Mouse (Mus musculus) induced T-regulatory cell, adult 2 months (primary cell): ENCODE measurements around the gene Lck.
"Not testable (repeated sequence)": the region's sequence is repeated elsewhere in the genome, so short reads cannot be mapped to it uniquely, and the experiment has no call there.

Source experiments
- DNase-seq: peaks from one replicate; pipeline ENCODE4 v3.0.0-alpha.2; 2012; ENCODE audit warnings: low read depth

The Lck gene

DNA sequence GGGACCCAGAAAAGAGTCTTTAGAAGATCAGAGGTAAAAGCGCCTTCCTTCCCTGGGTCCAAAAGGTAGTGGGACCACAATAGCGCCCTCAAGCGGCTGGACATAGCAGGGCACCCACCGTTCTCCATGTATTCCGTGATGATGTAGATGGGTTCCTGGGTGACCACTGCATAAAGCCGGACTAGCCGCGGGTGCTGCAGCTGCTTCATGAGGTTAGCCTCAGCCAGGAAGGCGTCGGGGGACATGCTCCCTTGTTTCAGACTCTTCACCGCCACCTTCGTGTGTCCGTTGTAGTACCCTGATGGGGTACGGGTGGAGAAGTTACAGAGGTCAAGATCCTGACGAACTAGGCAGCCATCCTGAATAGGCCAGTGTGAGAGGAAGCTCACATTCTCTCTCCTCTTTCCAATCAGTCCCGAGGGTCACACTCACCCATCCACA is 18.0 kb downstream of the Lck start:
- peak; percentile 51 for DNase-seq

DNA sequence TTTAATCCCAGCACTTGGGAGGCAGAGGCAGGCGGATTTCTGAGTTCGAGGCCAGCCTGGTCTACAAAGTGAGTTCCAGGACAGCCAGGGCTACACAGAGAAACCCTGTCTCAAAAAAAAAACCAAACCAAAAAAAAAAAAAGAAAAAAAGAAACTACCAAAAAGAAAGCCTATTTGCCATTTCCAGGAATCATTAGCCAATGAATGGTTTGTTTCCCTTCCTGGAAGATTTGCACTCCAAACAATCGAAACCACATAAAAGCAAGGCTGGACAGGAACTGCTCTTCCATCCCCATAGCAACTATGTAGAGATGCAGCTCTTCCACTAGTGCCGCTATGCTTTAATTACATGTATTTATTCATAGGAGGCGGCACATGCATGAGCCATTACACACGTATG is 18.9 kb downstream of the Lck start:
- peak; percentile 22 for DNase-seq

DNA sequence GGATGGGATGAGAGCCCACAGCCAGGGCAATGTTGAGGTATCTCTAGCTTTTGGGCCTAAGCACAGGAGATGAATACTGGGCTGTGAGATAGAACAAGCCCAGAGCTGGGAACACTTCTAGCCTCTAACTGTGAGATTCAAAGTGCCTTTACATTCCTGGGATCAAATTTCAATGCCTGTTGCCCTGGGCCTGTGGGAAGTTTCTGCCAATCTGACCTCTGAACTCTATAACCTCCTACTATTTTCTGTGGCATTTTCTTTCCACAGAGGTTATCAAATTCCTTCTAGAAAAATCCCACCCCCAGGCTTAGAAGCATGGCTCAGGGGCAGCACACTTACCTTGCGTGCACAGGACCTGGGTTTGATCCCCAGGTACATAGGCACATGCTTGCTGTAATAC is 23.1 kb downstream of the Lck start:
- DNase-seq, result no peak

DNA sequence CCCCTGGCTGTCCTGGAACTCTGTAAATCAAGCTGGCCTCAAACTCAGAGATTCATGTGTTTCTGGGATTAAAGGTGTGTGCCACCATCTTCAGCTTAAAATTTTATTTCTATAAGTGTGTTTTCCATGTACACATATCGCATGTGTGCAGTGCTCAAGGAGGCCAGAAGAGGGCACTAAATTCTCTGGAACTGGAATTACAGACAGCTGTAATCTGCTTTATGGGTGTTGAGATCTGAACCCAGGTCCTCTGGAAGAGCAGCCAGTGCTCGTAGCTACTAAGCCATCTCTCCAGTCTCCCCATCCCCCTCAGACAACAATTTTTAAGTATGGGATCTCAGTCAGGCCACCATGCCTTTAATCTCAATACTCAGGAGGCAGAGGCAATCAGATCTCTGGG is 24.1 kb downstream of the Lck start:
- DNase-seq, result peak; percentile 81

DNA sequence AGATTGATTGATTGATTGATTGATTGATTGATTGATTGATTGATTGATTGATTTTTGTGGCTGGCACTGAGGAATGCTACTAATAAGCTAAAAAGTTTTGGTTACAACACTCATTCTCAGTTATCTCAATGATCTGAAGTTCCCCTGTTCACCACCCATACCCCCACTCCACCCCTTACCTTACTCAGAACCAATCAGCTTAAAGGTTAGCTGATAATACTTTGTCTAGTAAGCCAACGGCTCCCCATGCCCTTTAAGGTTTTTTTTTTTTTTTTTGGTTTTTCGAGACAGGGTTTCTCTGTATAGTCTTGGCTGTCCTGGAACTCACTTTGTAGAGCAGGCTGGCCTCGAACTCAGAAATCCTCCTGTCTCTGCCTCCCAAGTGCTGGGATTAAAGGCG is 25.8 kb downstream of the Lck start:
- not testable (repeated sequence) for DNase-seq

DNA sequence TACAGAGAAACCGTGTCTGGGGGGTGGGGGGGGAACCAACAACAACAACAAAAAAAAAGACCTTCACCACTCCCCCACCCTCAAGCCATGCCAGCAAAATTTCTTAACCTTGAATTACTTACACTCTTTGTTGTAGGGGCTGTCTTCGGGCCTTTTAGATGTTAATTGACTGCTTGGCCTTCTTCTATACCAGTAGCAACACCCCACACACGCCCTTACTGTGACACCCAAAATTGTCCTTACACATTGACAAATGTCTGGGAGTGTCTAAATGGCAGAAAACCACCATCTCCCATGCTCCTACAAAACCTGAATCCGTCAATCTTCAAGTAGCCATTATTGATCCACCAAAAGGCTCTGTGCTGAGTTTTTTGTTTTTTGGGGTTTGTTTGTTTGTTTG is 29.3 kb downstream of the Lck start:
- DNase-seq, result no peak

DNA sequence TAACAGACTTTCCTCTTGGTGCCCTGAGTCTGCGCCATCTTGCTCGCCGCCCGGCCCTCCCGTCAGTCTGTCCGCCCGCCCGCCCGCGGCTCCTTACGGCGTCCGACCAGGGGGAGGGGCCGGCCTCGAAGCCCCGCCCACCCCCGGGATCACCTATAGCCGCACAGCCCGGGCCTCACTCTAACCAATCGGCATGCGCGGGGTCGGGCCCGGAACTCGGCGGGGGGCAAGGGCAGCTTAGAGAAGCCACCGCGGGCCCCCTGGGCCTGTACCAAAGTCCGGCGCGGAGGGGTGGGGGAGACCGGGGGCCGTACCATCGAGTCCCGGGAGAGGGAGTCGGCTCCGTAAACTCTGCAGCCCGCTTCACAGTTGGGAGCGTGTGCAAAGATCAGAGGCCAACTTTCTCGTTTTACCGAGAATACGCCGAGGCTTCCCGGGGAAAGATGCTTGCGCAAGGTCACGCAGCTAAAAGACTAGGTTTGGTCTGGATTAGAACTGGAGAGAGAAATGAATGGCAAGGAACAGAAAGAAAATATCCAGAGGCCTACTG is 30.8 kb downstream of the Lck start, which contains the start of gene Hdac1:
TSS of gene Hdac1 (minus strand) at position 122 of the 550 bp plus-strand sequence.
- DNase-seq, result peak; percentile 97

DNA sequence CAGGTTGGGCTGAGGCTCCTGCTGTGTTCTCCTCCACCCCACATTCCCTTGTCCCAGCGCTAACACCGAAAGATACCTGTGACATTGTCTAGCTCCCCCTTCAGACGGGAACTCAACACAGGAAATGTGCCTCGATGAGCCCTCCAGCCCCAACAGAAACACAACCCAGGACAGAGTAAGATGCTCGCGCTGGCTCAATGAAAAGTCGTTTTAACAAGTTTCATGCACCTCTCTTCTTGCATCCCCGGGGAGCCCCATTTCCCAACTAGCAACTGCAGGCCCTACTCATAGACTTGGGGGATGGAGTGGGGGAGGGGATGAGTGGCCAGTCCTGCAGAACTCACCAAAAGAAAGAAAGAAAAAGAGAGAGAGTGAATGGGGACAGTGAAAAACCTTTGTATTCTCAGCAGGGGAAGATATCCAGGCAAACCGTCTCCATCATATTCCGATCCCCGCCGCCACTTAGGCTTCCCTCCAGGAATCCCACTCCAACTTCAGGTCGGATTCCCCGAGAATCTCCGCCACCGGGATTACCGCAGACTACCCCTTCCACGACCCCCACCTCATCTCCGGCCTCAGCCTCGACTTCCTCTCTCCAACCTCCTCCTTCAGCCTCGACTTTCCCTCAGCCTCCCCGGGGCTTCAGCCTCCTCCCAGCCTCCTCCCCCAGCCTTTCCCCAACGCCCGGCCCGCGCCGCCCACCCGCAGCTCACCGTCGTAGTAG is 31.4 kb downstream of the Lck start:
- DNase-seq, result peak; percentile 74

DNA sequence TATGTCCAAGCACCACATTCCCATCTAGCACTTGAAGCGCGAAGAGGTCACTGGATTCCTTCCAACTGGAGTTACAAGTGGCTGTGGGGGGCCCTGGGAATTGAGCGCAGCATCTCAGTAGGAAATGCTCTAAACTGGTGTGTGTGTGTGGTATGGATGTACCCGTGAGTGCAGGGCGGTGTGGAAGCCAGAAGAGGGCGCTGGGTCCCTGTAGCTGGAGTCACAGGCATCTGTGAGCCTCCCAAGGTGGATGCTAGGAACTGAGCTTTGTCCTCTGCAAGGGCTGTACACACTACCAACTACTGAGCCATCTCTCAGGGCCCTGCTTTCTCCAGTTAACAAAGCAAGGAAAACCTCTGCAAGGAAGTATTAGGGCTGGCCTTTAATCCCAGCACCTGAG is 33.4 kb downstream of the Lck start:
- peak; percentile 76 for DNase-seq

DNA sequence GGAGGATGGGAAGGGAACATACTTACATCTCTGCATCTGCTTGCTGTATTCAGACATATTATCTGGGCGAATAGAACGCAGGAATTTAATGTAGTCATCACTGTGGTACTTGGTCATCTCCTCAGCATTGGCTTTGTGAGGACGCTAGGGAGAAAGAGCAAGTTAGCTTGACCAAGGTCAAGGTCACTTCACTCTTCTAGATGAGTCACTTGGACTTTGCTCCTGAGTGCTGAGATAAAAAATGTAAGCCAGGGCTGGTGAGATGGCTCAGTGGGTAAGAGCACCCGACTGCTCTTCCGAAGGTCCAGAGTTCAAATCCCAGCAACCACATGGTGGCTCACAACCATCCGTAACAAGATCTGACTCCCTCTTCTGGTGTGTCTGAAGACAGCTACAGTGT is 44.5 kb downstream of the Lck start:
- DNase-seq, result not testable (repeated sequence)

DNA sequence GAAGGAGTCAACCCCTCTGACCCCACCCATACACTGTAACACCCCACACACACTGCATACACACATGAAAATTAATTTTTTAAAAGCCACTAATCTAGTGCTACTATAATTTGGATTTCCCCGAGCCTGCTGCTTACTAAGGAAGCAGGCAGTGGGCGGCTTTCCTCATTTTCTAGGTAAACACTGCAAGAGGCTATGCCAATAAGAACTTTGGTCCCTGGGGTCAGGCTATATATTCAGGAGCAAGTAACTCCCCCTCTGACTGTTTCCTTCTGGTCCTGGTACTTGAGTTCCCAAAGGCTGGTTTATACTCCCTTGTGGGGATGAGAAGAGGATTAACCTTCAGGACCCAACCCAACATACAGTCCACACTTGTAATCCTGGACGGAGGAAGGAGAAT is 47.6 kb downstream of the Lck start:
- DNase-seq, result no peak

DNA sequence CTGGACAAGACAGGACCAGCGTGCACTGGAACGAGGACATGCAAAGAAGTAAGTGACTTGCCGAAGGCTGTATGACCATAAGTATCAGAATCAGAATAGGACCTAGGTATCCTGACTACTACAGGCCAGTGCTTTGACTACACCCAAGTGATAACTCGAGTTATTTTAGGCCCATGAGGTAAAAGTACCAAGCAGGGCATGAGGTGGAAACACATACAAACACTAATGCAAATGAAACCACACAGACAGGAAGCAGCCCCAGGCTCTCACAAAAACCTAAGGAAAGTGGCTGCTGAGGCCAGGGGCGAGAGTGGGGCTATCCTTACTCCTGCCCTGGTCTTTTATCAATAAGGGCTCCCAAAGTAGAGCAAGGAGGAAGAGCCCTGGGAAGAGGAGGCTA is 48.1 kb downstream of the Lck start:
- DNase-seq, result no peak

DNA sequence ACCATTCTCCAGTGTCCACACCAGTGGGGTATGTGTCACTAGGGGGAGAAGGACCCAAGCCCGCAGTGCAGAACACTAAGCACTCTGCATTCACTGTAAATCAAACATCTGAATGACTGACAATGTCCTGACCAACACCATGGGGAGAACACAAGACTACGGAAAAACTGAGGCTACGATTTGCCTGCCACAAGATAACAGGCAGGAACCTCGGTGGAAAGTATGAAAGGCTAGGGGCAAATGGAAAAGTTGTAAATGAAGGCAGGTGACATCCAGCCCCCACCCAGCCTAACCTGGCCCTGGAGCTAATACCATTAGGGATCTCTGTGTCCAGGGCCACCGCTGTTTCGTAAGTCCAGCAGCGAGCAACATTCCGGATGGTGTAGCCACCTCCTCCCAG is 54.9 kb downstream of the Lck start:
- DNase-seq, result no peak

DNA sequence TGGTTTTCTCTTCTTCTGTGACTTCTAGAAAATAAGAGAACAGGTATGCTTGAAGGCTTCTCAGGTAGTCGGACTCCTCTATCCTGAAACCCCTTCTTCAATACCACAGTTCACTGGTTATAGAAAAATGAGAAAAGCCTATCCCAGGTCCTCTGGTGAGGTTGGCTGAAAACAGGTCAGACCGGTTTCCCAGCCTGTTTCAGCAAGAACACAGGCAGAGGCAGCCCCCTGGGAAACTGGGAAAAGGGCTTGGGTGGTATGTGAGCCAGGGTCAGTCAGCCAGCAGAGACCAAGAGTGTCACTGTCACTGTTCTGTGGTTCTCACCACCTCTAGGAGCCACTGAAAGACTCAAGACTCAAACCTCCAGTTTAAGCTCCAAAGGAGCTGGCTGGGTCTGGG is 56.5 kb downstream of the Lck start:
- DNase-seq, result no peak

DNA sequence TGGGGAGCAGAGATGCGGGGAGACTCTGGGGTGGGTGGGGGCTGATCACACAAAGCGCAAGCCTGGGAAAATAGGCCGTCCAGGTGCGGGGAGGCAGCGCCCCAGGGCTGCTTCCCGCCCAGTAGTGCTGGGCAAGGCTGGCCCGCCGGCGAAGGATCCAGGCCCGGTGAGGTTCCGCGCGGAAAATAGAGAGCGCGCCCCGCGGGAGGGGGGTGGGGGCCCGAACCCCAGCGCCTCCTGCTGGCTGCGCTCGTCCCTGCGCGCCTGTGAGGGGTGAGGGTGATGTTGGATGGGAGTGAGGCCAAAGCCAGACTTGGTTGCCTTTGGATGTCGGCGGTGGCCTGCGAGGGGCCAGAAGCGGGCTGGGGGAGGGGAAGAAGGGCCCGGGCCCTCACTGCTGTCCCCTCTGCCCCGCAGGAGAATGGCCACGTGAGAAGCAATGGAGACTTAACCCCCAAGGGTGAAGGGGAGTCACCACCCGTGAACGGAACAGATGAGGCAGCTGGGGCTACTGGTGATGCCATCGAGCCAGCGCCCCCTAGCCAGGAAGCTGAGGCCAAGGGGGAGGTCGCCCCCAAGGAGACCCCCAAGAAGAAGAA is 59.0 kb downstream of the Lck start:
- peak; percentile 84 for DNase-seq

DNA sequence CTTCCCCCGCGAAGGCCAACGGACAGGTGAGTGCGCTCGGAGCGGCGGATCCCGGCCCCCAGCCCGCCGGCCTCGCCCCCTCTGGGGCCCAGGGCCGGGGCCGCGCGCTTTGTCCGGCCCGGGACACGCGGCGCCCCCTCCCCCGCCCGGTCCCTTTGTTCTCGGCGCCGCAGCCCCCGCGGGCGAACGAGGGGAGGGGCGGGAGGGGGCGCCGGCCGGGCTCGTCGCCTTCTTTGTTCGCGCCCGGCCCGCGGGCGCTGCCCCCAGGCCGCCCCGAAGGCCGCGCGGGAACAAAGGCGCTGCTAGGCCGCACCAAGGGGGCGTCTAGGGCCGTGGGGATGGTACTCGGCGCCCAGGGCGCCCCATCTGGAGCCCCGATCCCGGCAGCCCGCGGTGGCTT is 59.5 kb downstream of the Lck start:
- DNase-seq, result no peak

DNA sequence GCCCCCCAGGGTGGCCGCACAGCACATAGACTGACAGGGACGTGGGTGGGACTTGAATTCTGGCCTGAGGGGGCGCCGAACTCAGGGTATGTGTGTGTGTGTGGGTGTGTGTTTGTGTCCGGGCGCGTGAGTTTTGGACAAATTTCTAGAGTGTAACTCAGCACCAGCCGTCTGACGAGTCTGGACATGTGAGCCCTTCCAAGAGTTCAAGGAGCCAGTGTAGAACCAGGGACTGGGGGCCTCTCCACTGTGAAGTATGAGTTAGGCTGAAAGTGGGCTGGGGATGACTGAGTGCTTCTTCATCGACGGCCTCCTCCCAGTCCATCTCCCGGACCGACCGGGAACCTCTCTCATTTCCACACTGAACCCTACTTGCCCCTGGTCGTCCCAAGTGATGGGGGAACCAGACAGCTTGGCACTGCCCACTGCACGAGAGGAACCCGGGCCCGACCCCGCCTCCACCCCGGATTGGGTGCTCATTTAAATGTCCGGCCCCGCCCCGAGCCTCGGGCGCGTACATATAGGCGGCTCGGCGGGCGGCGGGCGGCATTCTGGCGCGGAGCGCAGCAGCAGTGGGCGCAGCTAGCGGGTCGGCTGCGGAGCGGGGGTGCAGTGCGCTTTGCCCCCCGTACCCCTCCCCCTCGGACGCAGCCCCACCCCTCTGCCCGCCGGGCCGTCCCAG is 60.2 kb downstream of the Lck start, which contains the start of gene Marcksl1:
TSS of gene Marcksl1 (plus strand) at position 496 of the 682 bp plus-strand sequence.
- DNase-seq, result peak; percentile 90

DNA sequence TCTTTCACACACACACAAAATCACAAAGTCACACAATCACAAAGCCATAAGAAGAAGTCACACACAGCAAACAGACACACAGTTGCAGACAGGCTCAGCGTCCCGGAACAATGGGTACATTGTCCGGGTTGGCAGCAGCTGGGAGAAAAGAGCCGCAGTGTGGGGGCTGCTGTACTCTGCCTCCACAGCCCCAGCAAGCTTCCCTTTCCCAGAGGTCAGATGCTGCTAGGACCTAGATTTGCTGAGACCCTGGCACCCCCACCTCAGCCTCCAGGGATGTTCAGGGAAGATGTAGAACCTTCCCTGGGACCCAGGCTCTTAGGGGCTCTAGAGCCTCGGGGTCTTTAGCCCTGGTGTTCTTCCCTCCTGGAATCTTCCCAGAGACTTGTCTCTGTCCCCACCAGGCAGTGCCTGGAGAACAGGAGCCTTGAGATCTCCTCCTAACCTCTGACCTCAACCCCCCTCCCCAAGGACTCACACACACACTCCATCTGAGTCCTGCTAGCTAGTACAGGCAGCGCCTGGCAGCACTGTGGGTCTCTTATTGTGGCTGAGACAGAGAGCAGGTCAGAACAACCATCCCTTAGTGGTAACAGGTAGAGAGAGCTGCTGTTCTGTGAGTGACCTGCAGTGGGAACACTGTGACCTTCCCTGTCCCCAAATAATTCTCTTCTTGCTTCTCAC is 61.9 kb downstream of the Lck start:
- DNase-seq, result no peak

DNA sequence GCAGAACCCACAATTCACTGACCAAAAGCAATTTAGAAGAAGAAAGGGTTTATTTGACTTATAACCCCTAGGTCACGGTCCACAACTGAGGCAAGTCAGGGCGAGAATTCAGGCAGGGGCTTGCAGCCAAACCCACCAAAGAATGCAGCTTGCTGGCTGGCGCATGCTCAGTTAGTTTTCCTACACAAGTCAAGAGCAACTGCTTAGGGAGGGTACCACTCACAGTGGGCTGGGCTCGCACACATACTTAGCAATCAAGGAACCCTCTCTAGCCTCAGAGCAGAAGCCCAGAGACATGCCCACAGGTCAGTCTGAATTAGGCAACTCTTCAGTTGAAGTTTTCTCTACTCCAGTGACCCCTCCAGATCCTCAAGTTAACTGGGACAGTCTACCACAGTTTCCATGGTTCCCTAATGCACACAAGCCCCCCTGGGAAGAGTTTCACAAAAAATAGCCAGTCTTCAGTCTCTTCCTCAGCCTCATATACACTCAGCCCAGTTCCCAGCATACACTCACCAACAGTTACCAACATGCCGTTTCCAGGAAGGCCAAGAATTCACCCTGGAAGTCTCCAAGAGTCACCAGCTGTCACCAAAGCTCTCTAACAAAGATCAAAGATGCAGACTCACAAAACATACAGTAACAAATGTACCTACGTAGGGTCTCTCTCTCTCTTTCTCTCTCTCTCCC is 62.6 kb downstream of the Lck start:
- DNase-seq, result no peak

DNA sequence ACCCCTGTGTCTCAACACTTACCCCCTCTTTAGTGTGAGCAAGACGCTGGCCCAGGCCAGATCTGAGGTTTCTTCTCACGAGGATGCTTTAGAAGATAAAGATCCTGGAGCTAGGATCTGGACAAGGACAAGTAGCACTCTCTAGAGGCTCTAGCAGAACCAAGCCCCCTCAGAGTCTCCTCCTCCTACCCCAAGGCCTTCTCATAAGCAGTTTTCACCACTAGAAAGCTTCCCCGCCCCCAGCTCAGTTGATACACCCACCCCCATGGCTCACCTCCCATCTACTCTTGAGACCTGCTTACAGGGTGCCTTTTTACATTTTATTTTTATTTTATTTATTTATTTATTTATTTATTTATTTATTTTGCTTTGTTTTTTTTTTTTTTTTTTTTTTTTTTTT is 63.8 kb downstream of the Lck start:
- no peak for DNase-seq

DNA sequence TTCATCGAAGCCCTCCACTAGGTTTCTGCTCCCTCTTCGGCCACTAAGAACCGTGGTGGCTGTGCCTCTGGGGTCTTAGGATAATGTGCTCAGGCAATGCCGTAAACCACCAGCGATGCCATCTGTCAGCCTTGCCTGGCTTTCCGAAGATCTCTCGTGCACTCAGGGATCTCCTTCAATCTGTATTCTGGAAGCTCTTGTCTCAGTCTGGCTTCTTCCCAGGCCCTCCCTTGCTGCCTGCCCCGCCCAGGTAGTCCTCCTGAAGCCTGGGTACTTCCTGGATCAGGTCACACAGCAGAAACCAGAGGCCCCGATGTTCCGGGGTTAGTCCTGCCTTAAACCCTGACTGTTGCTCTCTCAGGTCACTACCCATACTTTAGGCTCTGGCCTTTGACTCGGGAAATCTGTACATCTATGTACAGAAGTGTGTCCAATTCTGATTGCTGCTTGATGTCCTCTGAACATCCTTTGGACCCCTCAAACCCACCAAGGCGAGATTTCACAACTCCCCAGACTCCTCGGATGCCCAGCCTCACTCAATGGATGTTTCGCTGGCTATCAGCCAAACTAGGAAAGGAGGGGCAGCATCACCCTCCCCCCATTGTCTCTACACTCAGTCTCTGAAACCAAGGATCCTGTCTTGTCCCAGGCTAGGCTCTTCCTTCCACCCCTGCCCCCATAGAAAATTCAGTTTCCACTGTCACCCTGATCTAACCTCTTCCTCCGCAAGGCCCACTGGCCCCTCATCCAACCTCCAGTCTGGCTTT is 64.4 kb downstream of the Lck start:
- DNase-seq, result no peak
